Mouse (Mus musculus) intestine, embryonic 14.5 days (tissue): ENCODE measurements at regions not wholly inside any gene's neighbourhood (a gene's known extent, or its start where the extent isn't known, plus 50 kb on each side); places are given as distances from the start of the nearest gene placed in this dataset.
A peak's percentile ranks its signal among the peaks of the same experiment; 100 is the strongest.

ENCODE experiments used
- ATAC-seq: fragments of 200-750 bp; cut with Nextera tagmentation; replicated peaks from 2 replicates; pipeline ENCODE4 v1.8.0; 2017; ENCODE audit warnings: low read depth, moderate number of reproducible peaks, moderate TSS enrichment, moderate library complexity; ENCODE audit not compliant: low FRiP score, low TSS enrichment
- DNase-seq: peaks from one replicate; pipeline ENCODE4 v3.0.0-alpha.2; 2018; ENCODE audit warnings: low spot score
- H3K27ac ChIP-seq: fragments of 300-500 bp; sonication (generic); 2 replicates; pipeline ENCODE4 v1.5.1; 2014; ENCODE audit warnings: low read depth, mild to moderate bottlenecking, control low read depth
- H3K27me3 ChIP-seq: fragments of 300-500 bp; sonication (generic); replicated peaks from 2 replicates; pipeline ENCODE4 v1.6.1; 2014; ENCODE audit warnings: low read length, control low read depth; ENCODE audit not compliant: control insufficient read depth, insufficient read depth
- H3K36me3 ChIP-seq: fragments of 300-500 bp; sonication (generic); 2 replicates; pipeline ENCODE4 v1.6.1; 2014; ENCODE audit warnings: low read length, control low read depth; ENCODE audit not compliant: control insufficient read depth, insufficient read depth
- H3K4me1 ChIP-seq: fragments of 300-500 bp; sonication (generic); replicated peaks from 2 replicates; pipeline ENCODE4 v1.6.1; 2014; ENCODE audit warnings: low read length, control low read depth, mixed read lengths; ENCODE audit not compliant: control insufficient read depth, insufficient read depth
- H3K4me2 ChIP-seq: fragments of 300-500 bp; sonication (generic); 2 replicates; pipeline ENCODE4 v1.6.1; 2014; ENCODE audit warnings: low read length
- H3K4me3 ChIP-seq: fragments of 300-500 bp; sonication (generic); 2 replicates; pipeline ENCODE4 v1.5.1; 2014; ENCODE audit warnings: low read depth, low read length, control low read depth, mixed read lengths
- H3K9ac ChIP-seq: fragments of 300-500 bp; sonication (generic); 2 replicates; pipeline ENCODE4 v1.6.1; 2014; ENCODE audit warnings: mild to moderate bottlenecking, low read length
- H3K9me3 ChIP-seq: fragments of 300-500 bp; sonication (generic); 2 replicates; pipeline ENCODE4 v1.6.1; 2016; ENCODE audit warnings: low read length, control low read depth; ENCODE audit not compliant: control insufficient read depth
- WGBS: fragments of 180-500 bp; shearing (Covaris S2); extraction: QIAGEN DNeasy Blood & Tissue Kit; methylation state at CpG from one replicate; pipeline ENCODE4 v1.1.7; 2014; 5-methylcytosine and 5-hydroxymethylcytosine counted together

DNA sequence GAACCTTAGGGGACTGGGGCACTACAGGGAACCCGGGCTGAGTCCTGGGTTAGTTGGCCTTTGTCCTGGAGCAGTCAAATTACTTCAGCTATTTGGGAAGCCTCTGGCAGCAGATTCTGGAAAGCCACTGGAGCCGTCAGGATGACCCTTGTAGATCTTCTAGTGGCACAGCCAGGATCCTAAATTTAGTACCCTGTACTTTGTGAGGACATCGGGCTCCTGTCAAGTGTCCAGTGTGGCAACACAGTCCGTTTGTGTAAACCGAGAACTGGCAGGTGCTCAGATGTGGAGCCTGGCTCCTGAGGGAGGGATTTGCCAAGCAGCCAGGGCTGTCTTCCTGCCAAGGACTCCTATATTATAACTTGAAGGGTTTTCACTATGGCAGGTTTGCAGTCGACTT lies 76.8 kb upstream of the Pced1b start:
- Histone ChIP-seq H3K9me3 (no peaks in the 10 kb centered on the region), H3K9ac (no peak overlapping the region), H3K4me2 (no peak overlapping the region), H3K4me1 (peaks cover 15% of the 10 kb centered on the region), H3K27me3 (no peaks in the 10 kb centered on the region), H3K4me3 (no peak overlapping the region), H3K36me3 (no peaks in the 10 kb centered on the region), H3K27ac (no peak overlapping the region)
- DNase-seq: no peak
- 66% methylated on average over 6 of the region's 6 CpGs for WGBS
- no peak for ATAC-seq

DNA sequence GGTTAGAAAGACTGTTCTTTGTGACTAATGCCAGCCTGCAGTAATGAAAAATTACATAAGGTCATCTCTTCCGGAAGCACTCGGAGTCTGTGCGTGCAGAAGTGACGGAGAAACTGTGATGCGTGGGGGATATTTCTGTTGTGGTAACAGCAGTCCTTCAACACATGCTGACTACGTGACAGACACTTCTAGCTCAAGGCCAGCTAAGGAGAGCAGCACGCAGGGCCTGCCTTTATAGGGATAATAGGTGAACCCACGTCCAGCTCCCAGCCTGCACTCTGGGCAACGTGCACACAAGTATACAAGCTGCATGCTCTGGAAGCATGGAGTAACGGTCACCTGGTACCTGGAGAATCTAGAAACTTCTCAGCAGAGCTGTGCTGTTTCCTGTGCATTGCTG lies 77.5 kb upstream of the Pced1b start:
- Histone ChIP-seq H3K36me3 (no peaks in the 10 kb centered on the region), H3K9ac (no peak overlapping the region)

DNA sequence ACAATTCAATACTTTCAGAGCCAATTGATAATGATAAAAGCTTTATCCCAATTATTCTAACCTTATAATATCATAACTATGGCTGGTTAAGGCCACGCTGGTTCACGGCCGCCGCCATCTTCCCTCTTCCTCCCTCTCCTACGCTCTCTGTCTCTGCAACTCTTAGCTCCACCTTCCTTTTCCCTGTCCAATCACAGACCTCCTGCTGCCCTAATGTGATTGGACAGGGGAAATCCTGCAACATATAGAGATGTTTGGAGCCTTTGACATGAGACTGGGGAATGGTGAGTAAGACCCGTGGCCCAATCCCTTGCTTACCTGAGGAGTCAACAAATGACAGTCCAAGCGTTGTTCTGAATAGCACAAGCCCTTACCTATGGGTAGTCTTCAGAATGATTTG lies 79.8 kb upstream of the Pced1b start:
- no peak overlapping the region for H3K4me2 ChIP-seq
- ATAC-seq: no peak

More for the DNA sequence above, 77.5 kb upstream of the Pced1b start:
- H3K4me1 ChIP-seq: peaks cover 10% of the 10 kb centered on the region
- no peak for DNase-seq
- H3K4me2 ChIP-seq: no peak overlapping the region
- 83% methylated on average over 10 of the region's 10 CpGs for WGBS
- ATAC-seq: no peak
- no peak overlapping the region for H3K27ac ChIP-seq
- no peaks in the 10 kb centered on the region for H3K9me3 ChIP-seq
- H3K27me3 ChIP-seq: no peaks in the 10 kb centered on the region
- no peak overlapping the region for H3K4me3 ChIP-seq

DNA sequence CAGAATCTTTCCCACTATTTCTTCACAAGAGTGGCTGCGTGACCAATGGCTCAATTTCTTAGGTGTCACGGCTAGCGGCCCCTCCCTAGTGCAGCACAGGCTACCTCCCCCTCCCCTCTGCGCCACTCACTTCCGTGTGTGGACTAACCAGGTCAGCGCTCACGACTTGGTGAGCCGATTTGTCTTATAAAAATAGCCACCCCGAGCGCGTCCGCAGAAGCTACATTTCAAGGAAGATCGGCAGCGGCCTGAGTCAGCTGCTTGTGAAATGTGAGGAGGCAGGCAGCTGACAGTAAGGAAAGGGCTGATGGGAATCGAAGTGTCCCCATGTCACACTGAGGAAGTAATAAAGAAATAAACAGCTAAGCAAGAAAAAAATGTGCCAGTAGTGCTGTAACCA lies 82.3 kb upstream of the Pced1b start:
- DNase-seq: no peak
- no peak overlapping the region for H3K27ac ChIP-seq
- WGBS: 78% methylated on average over 15 of the region's 15 CpGs

More for the DNA sequence above, 79.8 kb upstream of the Pced1b start:
- H3K27ac ChIP-seq: no peak overlapping the region
- H3K4me1 ChIP-seq: no peaks in the 10 kb centered on the region
- no peak overlapping the region for H3K9ac ChIP-seq
- DNase-seq: no peak
- H3K36me3 ChIP-seq: no peaks in the 10 kb centered on the region
- no peak overlapping the region for H3K4me3 ChIP-seq
- H3K27me3 ChIP-seq: no peaks in the 10 kb centered on the region
- 97% methylated on average over 7 of the region's 7 CpGs for WGBS
- no peaks in the 10 kb centered on the region for H3K9me3 ChIP-seq

DNA sequence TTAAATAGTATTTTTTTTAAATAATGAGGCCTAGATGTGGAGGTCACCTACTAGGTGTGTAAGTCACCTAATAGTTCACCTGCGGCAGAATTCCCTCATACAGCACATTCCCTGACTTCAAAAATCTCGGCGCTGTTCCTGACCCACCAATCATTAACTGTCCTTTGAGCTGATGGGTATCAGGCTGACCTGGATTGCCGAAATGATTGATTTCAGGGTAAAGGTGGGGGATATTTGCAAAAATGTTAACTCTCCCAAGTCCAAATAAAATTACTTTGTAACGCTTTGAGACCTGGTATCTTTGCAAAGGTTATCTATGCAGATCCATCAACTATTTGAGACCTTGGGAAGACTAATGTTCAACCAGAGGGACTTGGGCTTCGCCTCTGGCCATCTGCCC lies 82.9 kb upstream of the Pced1b start:
- Histone ChIP-seq H3K9ac (no peak overlapping the region), H3K4me3 (no peak overlapping the region), H3K9me3 (no peaks in the 10 kb centered on the region), H3K4me1 (no peaks in the 10 kb centered on the region), H3K4me2 (no peak overlapping the region), H3K27ac (no peak overlapping the region), H3K27me3 (no peaks in the 10 kb centered on the region), H3K36me3 (no peaks in the 10 kb centered on the region)
- DNase-seq (no peak), ATAC-seq (no peak)
- WGBS: 76% methylated on average over 6 of the region's 6 CpGs

More for the DNA sequence above, 82.3 kb upstream of the Pced1b start:
- no peak for ATAC-seq
- no peaks in the 10 kb centered on the region for H3K4me1 ChIP-seq
- H3K27me3 ChIP-seq: no peaks in the 10 kb centered on the region
- no peaks in the 10 kb centered on the region for H3K9me3 ChIP-seq
- H3K36me3 ChIP-seq: no peaks in the 10 kb centered on the region
- no peak overlapping the region for H3K9ac ChIP-seq
- H3K4me3 ChIP-seq: no peak overlapping the region
- H3K4me2 ChIP-seq: no peak overlapping the region

DNA sequence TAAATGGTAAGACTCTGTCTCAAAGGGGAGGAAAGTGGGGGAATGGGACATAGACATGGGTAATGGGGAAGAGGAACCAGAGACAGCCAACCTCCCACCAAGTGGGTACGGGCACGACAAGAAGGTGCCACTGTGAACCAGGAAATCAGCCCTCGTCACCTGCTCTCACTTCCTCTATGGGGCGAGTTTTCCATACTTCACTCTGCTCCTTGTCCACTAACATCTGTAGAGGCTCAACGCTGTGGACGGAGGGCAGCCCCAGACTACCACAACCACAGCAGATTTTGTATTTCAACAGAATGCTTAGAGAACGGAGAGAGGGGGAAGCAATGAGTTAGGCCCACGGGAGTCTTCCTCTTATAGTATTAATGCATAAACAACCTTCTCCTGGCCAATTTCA lies 83.8 kb upstream of the Pced1b start:
- no peak overlapping the region for H3K4me2 ChIP-seq
- ATAC-seq (no peak), DNase-seq (no peak)
- no peaks in the 10 kb centered on the region for H3K36me3 ChIP-seq
- H3K27ac ChIP-seq: no peak overlapping the region
- no peak overlapping the region for H3K4me3 ChIP-seq
- no peaks in the 10 kb centered on the region for H3K9me3 ChIP-seq
- H3K9ac ChIP-seq: no peak overlapping the region
- H3K4me1 ChIP-seq: no peaks in the 10 kb centered on the region
- H3K27me3 ChIP-seq: no peaks in the 10 kb centered on the region
- 84% methylated on average over 8 of the region's 8 CpGs for WGBS

DNA sequence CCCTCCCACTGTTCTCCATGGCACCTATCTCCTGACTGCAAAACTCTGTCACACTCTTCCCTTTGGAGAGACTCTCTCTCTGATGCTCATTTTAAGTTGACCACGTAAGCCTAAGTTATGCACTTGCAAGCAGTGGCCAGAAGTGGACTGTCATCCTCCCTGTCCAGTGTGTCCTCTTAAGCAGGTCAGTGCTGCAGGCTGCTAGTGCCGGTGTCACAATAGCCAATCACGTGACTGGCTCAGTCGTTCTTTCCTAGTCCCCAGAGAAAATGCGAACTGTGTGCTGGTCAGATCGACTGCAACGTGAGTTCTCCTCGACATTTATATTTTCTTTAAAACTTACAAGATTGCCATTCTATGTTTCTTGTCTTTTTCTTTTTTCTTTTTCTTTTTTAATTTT lies 84.6 kb upstream of the Pced1b start:
- Histone ChIP-seq H3K27me3 (no peaks in the 10 kb centered on the region), H3K9ac (no peak overlapping the region), H3K9me3 (no peaks in the 10 kb centered on the region), H3K4me2 (no peak overlapping the region), H3K4me1 (no peaks in the 10 kb centered on the region; the same call in 1 of the 2 replicates), H3K27ac (no peak overlapping the region), H3K36me3 (no peaks in the 10 kb centered on the region), H3K4me3 (no peak overlapping the region)
- WGBS: 93% methylated on average over 8 of the region's 8 CpGs
- DNase-seq (no peak), ATAC-seq (no peak)

DNA sequence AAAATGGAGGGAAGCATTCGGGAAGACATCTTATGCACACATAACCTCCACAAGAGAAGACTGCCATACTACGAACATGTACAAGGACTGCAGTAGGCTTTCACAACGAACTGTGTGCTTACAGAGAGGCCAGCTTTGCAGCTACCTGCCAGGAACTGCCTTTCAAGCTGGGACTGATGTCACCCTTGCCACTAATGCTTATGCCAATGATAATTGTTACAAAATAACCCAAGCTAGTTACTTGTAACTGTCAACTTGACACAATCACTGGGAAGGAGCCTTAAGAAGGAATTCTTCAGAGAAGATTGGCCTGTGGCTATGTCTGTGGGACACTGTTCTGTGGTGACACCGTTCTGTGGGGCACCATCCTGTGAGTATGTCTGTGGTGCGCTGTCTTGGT lies 85.4 kb upstream of the Pced1b start:
- no peaks in the 10 kb centered on the region for H3K9me3 ChIP-seq
- no peak overlapping the region for H3K4me3 ChIP-seq
- H3K9ac ChIP-seq: no peak overlapping the region
- ATAC-seq (no peak), DNase-seq (no peak)
- H3K27me3 ChIP-seq: no peaks in the 10 kb centered on the region
- H3K4me1 ChIP-seq: no peaks in the 10 kb centered on the region; the same call in 1 of the 2 replicates
- 88% methylated on average over 5 of the region's 5 CpGs for WGBS
- H3K27ac ChIP-seq: no peak overlapping the region
- H3K36me3 ChIP-seq: no peaks in the 10 kb centered on the region
- H3K4me2 ChIP-seq: no peak overlapping the region

DNA sequence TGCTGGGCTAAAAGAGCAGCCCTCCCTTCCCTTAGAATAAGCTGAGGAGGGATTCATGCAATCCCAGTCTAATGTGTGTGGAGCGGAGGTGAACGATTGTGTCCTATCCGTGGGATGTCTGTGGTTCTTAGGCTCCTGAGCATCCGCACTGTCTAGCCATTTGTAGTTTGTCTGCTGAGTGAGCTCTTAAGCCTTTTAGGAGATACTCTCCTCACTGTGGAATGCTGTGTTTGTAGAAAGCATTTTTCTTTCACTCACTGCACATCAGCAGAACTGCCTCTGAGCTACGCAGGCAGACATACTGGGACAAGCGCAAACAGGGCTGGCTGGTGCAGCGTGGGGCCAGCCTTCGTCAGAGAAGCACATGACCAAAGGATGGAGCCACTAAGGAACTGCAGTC lies 94.6 kb upstream of the Pced1b start:
- H3K9ac ChIP-seq: no peak overlapping the region
- DNase-seq (no peak), ATAC-seq (no peak)
- peak overlapping the region; percentile 18; the same call in 1 of the 2 replicates for H3K27ac ChIP-seq
- H3K36me3 ChIP-seq: no peaks in the 10 kb centered on the region
- H3K4me3 ChIP-seq: no peak overlapping the region
- H3K27me3 ChIP-seq: no peaks in the 10 kb centered on the region
- H3K9me3 ChIP-seq: no peaks in the 10 kb centered on the region
- 36% methylated on average over 8 of the region's 8 CpGs for WGBS
- no peak overlapping the region for H3K4me2 ChIP-seq
- H3K4me1 ChIP-seq: peaks cover 6% of the 10 kb centered on the region
